Mouse (Mus musculus): Measurements from ENCODE around the gene Lrfn1.
"Not testable (repeated sequence)": the region's sequence is repeated elsewhere in the genome, so short reads cannot be mapped to it uniquely, and the experiment has no call there.

Gene Lrfn1

DNA sequence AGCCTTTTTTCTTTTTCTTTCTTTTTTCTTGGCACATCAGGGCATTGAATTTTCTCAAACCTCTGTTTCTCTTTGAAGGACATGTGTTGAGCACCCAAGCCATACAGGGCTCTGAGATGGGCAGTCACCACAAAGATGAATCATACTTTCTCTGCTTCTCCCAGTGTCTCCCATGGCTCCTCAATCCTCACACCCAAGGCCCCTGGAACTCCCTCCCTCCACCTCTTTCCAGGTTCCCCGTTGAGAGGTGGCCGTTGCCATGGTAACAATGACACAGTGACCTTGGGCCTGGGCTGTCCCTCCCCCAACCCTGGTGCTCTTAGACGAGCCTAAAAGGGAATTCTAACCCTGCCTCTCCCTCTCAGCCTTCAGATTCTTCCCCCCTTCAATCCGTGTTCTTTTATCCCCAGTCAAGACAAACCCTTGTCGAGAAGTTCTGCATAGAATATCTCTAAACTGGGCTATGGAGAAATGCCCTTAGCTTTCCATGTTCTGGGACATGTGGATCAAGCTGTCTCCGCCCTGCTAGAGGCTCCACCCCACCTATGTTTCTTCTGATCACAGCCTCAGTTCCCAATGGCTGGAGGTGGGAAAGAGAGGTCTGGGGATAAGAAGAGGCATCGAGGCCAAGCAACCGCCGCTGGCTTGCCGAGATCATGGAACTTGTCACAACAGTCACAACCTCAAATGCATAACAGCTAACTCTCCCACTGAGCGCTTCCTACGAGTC, 4.5 kb upstream of the Lrfn1 start:
- DNase-seq (ENCODE audit: low spot score in 2 of 2), result no peak

DNA sequence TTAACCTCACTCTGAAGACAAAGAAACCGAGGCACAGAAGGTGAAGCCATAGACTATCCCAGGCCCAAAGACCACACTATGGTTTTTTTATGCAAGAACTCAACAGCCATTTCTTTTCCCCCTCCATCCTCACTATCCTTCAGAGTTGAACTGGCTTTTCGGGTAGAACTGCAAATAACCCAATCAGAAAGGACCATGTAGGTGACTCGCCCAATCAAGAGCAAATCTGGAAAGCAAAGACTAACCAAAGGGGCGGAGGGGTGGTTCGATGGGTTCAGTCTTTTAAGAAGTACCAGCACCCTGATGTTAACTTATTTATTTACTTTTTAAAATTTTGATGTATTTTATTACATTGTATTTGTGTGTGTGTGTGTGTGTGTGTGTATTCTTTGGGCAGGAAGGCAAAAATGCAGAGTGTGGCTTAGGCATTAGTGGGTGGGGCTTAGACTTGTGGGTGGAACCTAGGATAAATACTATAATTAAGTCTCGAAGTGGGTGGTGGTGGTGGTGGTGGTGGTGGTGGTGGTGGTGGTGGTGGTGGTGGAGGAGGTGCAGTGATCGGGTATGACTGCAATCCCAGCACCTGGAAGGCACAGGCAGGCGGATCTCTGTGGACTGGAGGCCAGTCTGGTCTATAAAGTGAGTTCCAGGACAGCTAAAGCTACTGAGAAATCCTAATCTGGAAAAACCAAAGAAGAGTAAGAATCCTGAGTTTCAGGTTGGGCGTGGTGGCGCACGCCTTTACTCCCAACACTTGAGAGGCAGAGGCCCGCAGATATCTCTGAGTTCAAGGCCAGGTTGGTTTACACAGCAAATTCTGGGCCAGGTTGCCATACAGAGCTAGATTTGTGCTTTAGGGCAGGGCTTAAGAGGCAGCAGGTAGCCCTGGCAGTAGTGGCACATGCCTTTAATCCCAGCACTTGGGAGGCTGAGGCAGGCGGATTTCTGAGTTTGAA, 3.6 kb upstream of the Lrfn1 start:
- no peak for DNase-seq (ENCODE audit: low spot score in 2 of 2)

DNA sequence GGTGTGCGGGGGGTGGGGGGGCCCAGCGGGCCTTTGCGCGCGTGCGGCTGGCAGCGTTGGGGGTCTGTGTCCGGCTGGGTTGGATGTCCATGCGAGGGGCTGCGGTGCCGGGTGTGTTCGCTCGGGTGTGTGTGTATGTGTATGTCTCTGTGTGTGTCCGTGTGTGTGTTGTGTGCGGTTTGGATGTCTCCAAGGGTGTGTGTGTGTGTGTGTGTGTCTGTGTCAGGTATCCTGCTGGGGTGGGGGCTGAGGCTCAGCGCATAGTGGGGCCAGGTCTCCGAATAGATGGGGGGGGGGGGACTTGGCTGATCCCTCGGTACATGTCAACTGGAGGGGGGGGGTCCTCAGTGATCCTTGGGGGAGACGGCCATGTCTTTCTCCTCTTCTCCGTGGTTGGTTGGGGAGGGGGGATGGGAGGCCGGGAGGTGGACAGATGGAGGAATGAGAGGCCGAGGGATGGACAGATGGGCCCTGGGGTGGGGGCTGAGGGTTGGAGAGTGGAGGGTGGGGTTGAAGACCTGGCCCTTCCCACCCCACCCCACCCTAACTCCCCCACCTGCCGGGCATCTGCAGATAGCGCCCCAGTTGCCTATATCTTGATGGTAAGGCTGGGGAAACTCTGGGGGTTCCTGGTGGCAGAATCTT, 703 bp downstream of the Lrfn1 start:
- no peak for DNase-seq (ENCODE audit: low spot score in 2 of 2)

DNA sequence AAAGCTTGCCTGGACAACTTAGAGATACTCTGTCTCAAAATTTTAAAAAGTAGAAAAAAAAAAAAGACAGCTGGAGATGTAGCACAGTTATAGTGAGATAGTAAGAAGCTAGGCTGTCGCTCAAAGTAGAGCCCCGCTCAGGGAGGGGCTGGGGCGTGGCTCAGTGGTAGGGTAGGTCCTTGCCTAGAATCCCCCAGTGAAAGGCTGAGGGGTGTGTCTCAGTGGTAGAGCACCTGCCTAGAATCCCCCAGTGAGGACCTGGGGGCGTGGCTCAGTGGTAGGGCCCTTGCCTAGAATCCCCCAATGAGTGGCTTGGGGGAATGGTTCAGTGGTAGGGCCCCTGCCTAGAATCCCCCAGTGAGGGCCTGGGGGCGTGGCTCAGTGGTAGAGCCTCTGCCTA, 8.6 kb downstream of the Lrfn1 start:
- no peak for DNase-seq (ENCODE audit: low spot score in 2 of 2)

DNA sequence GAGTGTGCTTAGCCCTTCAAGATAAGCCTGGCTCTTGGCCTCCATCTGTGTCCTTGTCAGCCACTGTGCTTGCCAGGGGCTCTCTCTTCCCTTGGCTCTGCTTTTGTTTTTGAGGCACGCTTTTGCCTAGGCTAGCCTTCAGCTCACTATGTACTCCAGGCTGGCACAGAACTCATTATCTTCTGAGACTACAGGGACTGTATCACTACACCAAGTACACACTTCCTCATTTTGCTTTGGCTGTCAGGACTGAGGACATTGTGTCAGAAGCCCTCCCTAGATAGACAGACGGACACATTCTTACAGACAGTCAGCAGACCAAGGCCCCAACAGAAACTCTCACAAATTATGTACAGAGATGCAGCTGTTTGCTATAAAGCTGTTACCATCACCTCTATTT, 11.0 kb downstream of the Lrfn1 start:
- DNase-seq (ENCODE audit: low spot score in 2 of 2), result no peak

- DNase-seq (ENCODE audit: low spot score in 2 of 2), result peak; percentile 94 to 95
Observed at GRCm38 (mm10) chr7:28464416-28465212, 12.8 kb downstream of the Lrfn1 start.

DNA sequence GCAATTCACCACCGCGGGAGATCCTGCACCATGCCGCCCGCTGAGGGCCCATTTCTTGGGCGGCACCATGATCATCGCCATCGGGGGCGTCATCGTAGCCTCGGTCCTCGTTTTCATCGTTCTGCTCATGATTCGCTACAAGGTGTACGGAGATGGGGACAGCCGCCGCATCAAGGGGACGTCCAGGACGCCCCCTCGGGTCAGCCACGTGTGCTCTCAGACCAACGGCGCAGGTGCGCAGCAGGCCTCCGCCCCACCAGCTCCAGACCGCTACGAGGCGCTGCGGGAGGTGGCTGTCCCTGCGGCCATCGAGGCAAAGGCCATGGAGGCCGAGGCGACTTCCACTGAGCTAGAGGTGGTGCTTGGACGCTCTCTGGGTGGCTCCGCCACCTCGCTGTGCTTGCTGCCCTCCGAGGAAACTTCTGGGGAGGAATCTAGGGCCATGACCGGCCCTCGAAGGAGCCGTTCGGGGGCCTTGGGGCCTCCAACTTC, 15.0 kb downstream of the Lrfn1 start:
- no peak for DNase-seq (ENCODE audit: low spot score in 2 of 2)

DNA sequence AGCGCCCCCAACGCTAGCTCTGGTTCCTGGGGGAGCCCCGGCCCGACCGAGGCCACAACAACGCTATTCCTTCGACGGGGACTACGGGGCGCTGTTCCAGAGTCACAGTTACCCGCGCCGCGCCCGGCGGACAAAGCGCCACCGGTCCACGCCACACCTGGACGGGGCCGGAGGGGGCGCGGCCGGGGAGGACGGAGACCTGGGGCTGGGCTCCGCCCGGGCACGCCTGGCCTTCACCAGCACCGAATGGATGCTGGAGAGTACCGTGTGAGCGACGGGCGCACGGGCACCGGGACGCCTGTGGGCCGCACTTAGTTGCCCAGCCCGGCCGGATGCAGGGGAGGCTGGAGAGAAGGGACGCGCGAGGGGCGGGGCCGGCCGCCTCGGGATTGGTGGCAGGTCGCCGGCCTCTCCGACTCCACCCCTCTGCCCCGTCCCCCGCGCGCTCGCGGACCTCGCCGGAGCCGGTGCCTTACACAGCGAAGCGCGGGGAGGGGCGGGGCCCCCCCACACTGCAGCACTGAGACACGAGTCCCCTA, 15.5 kb downstream of the Lrfn1 start:
- no peak for DNase-seq (ENCODE audit: low spot score in 2 of 2)

GRCm38 (mm10) chr7:28476191-28476590, 24.4 kb downstream of the Lrfn1 start:
- no peak for DNase-seq (ENCODE audit: low spot score in 2 of 2)

DNA sequence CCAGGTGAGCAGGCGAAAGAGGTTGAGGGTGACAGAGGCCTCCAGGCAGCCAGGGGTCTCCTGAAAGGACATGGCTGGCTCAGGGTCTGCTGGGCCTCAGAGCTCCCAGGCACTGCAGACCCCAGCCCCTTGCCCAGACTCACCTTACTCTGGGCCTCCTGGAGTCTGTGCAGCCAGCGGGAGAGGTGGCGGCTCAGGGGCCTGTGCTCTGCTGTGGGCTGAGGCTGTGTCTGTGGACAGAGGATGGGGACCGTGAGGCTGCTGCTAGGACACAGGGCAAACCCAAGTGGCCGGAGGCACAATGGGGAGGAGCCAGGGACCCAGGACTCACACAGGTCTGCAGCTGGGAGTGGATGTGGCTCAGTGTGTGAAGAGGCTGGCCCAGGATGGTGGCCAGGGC, 25.6 kb downstream of the Lrfn1 start:
- DNase-seq (ENCODE audit: low spot score in 2 of 2), result no peak

GRCm38 (mm10) chr7:28478854-28479253, 27.1 kb downstream of the Lrfn1 start:
- no peak for DNase-seq (ENCODE audit: low spot score in 2 of 2)

GRCm38 (mm10) chr7:28482854-28483253, 31.1 kb downstream of the Lrfn1 start:
- peak in 1 of 2 experiments; percentile 62 for DNase-seq (ENCODE audit: low spot score in 2 of 2)

GRCm38 (mm10) chr7:28484192-28484591, 32.4 kb downstream of the Lrfn1 start:
- DNase-seq (ENCODE audit: low spot score in 2 of 2), result no peak

- peak; percentile 27 to 57 for DNase-seq (ENCODE audit: low spot score in 2 of 2)
Observed at GRCm38 (mm10) chr7:28488030-28488491, 36.3 kb downstream of the Lrfn1 start.

DNA sequence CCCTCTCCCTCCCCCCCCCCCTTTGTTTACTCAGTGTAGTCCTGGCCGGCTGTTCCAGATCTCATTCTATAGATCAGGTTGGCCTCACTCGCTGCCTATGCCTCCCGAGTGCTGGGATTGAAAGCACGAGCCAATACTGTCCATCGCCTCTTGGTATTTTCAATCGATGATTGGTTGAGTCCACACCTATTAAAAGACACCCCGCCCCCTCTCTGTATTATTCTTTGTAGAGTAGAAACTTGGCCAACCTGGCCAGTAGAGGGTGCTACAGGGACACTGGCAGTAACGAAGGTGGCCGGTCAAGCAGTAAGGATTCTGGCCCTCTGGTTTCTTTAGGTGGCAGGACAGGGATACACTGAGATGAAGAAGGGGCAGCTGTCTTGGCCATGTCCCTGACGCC, 38.6 kb downstream of the Lrfn1 start:
- DNase-seq (ENCODE audit: low spot score in 2 of 2), result peak in 1 of 2 experiments; percentile 14

DNA sequence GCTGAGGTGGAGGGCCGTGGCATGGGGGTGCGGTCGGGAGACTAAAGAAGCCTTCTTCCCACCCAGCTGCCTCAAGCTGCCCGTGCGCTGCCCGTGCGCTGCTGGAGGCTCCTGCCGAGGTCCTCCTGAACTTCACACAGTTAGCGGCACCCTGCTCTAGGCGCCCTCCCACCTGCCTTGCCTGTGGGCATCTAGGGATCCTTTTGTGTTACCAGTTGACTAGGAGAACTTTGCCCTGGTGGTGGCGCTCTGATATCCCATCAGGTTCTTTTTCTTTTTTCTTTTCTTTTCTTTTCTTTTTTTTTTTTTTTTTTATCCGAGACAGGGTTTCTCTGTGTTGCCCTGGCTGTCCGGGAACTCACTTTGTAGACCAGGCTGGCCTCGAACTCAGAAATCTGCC, 39.1 kb downstream of the Lrfn1 start:
- DNase-seq (ENCODE audit: low spot score in 2 of 2), result no peak

- no peak for DNase-seq (ENCODE audit: low spot score in 2 of 2)
Observed at GRCm38 (mm10) chr7:28492310-28492709, 40.5 kb downstream of the Lrfn1 start.

DNA sequence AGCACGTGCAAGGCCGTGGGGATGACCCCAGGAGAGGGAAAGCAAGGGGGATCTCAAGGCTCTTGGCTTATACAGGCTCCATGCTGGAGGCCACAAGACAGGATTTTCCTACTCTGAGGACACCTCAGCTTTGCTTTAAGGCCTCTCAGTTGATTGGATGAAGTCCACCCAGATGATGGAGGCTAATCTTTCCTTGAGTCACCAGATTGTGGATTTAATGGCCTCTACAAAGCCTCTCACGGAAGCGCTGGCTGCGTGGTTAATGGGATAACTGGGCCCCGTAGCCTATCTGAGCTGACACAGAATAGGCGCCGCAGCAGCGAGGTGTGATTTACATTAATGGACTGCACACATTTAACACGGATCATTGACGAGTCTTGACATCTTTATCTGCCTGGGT, 43.6 kb downstream of the Lrfn1 start:
- no peak for DNase-seq (ENCODE audit: low spot score in 2 of 2)

DNA sequence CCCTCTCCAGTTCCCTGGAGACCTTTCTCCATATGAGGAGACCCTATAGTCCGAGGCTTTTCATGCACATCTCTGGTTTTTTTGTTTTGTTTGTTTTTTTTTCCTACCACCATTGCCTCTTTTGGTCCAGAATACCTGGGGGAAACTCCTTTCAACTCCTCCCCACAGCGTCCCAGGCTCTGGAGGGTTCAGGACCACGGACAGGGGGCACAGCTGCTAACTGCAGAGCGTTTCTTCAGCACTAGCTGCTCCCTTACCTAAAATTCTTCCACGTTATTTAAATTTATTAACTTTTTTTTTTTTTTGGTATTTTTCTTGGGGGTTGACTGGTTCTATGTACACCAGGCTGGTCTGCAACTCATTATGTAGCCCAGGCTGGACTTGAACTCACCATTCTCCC, 53.8 kb downstream of the Lrfn1 start:
- no peak for DNase-seq (ENCODE audit: low spot score in 2 of 2)

- not testable (repeated sequence) for DNase-seq (ENCODE audit: low spot score in 2 of 2)
Observed at GRCm38 (mm10) chr7:28509121-28509520, 57.3 kb downstream of the Lrfn1 start.

GRCm38 (mm10) chr7:28510405-28510974, 58.7 kb downstream of the Lrfn1 start, which contains the start of gene Ifnl2:
Gene Ifnl2, minus strand, starts transcription at chr7:28510455.
- DNase-seq (ENCODE audit: low spot score in 2 of 2), result not testable (repeated sequence)
